Mouse (Mus musculus): ENCODE results near the gene Msrb3. TPM values are rescaled to one million over a fixed set of nuclear protein-coding genes. Genes with fewer than 3 reads are reported as not detected.

The Msrb3 gene
- total and polyA plus RNA-seq, 3 experiments: not detected

- in situ Hi-C loops (cut with MboI; ENCODE audit: low pct_ligation_motif_present, low pct_unique_long_range_greater_than_20kb, low sequenced_read_pairs): no loop called here
- no peaks in the 10 kb centered on the region for H3K4me1 ChIP-seq (ENCODE audit: control insufficient read depth in 1 of 2, insufficient read depth in 2 of 2)
- no peaks in the 10 kb centered on the region for H3K79me2 ChIP-seq (replicated peaks; ENCODE audit: control insufficient read depth, extremely low read depth, insufficient read depth, poor library complexity, severe bottlenecking)
- no peak overlapping the region for H3K27ac ChIP-seq (ENCODE audit: insufficient read depth, low read depth)
- H3K27me3 ChIP-seq (replicated peaks): no peaks in the 10 kb centered on the region
- no peak for DNase-seq (ENCODE audit: extremely low read depth)
- no peak overlapping the region for H3K4me3 ChIP-seq (replicated peaks in 1 of 3; ENCODE audit: low read depth in 2 of 3, low read length in 2 of 3, poor library complexity in 1 of 3)
- TF ChIP-seq PAX5 (IDR thresholded peaks at IDR 0.05; ENCODE audit: low read length) (no peak), MAFK (IDR thresholded peaks at IDR 0.05; ENCODE audit: insufficient replicate concordance, low read length) (no peak), RCOR1 (conservative IDR thresholded peaks at IDR 0.05; ENCODE audit: low read depth, low read length) (no peak), KAT2A (IDR thresholded peaks at IDR 0.05; ENCODE audit: insufficient replicate concordance, low read length) (no peak), MYC (IDR thresholded peaks at IDR 0.05; ENCODE audit: low read depth, low read length) (no peak), TBP (conservative IDR thresholded peaks at IDR 0.05; ENCODE audit: low read depth, low read length) (no peak), ZC3H11A (IDR thresholded peaks at IDR 0.05; ENCODE audit: low read depth, low read length) (no peak), CHD1 (IDR thresholded peaks at IDR 0.05; ENCODE audit: low read depth, low read length) (no peak), USF1 (IDR thresholded peaks at IDR 0.05; ENCODE audit: low read depth, low read length) (no peak), MEF2A (IDR thresholded peaks at IDR 0.05; ENCODE audit: borderline replicate concordance, low read depth, low read length) (no peak), MAX (IDR thresholded peaks at IDR 0.05; ENCODE audit: low read length) (no peak), CHD2 (IDR thresholded peaks at IDR 0.05; ENCODE audit: low read length) (no peak), BHLHE40 (IDR thresholded peaks at IDR 0.05; ENCODE audit: low read depth, low read length) (no peak)
- H3K36me3 ChIP-seq (replicated peaks in 1 of 2; ENCODE audit: control insufficient read depth in 1 of 2, insufficient read depth in 1 of 2, low read length in 1 of 2): no peaks in the 10 kb centered on the region
- no peak overlapping the region for H3K9ac ChIP-seq (ENCODE audit: insufficient read depth, low read depth)
- H3K9me3 ChIP-seq (replicated peaks; ENCODE audit: low read length): peaks cover 67% of the 10 kb centered on the region
- dilution Hi-C loops (cut with MboI; ENCODE audit: extremely low pct_ligation_motif_present, extremely low pct_unique_long_range_greater_than_20kb, low sequenced_read_pairs): no loop called here
- no peak overlapping the region for H3K4me2 ChIP-seq (ENCODE audit: insufficient read depth, low read depth, poor library complexity, severe bottlenecking)
Observed at GRCm38 (mm10) chr10:120748156-120748555, 150.7 kb downstream of the Msrb3 start.

- peaks cover 78% of the 10 kb centered on the region for H3K9me3 ChIP-seq (replicated peaks; ENCODE audit: low read length)
Observed at GRCm38 (mm10) chr10:120745138-120745856, 153.6 kb downstream of the Msrb3 start.

More at GRCm38 (mm10) chr10:120745138-120745856, 153.6 kb downstream of the Msrb3 start:
- no peak overlapping the region for H3K4me2 ChIP-seq (ENCODE audit: insufficient read depth, low read depth, poor library complexity, severe bottlenecking)
- no peak for TF ChIP-seq RAD21 (IDR thresholded peaks at IDR 0.05; ENCODE audit: low read depth, low read length)
- no peak for TF ChIP-seq ZC3H11A (IDR thresholded peaks at IDR 0.05; ENCODE audit: low read depth, low read length)
- no peak for TF ChIP-seq E2F4 (IDR thresholded peaks at IDR 0.05; ENCODE audit: insufficient replicate concordance, low read depth, low read length)
- TF ChIP-seq MAZ (IDR thresholded peaks at IDR 0.05; ENCODE audit: low read depth, low read length): no peak
- no peak for TF ChIP-seq UBTF (IDR thresholded peaks at IDR 0.05; ENCODE audit: low read depth, low read length)
- no peak for TF ChIP-seq JUND (conservative IDR thresholded peaks at IDR 0.05; ENCODE audit: low read depth, low read length)
- no peak for TF ChIP-seq CHD1 (IDR thresholded peaks at IDR 0.05; ENCODE audit: low read depth, low read length)
- no peak for TF ChIP-seq MEF2A (IDR thresholded peaks at IDR 0.05; ENCODE audit: borderline replicate concordance, low read depth, low read length)
- TF ChIP-seq POLR2AphosphoS2 (IDR thresholded peaks at IDR 0.05; ENCODE audit: low read depth, low read length): no peak
- TF ChIP-seq ETS1 (conservative IDR thresholded peaks at IDR 0.05; ENCODE audit: low read depth, low read length): no peak
- TF ChIP-seq KAT2A (IDR thresholded peaks at IDR 0.05; ENCODE audit: insufficient replicate concordance, low read length): no peak
- no peaks in the 10 kb centered on the region for H3K79me2 ChIP-seq (replicated peaks; ENCODE audit: control insufficient read depth, extremely low read depth, insufficient read depth, poor library complexity, severe bottlenecking)
- H3K4me1 ChIP-seq (ENCODE audit: control insufficient read depth in 1 of 2, insufficient read depth in 2 of 2): no peaks in the 10 kb centered on the region
- H3K9ac ChIP-seq (ENCODE audit: insufficient read depth, low read depth): no peak overlapping the region
- dilution Hi-C loops (cut with MboI; ENCODE audit: extremely low pct_ligation_motif_present, extremely low pct_unique_long_range_greater_than_20kb, low sequenced_read_pairs) (no loop called here), in situ Hi-C loops (cut with MboI; ENCODE audit: low pct_ligation_motif_present, low pct_unique_long_range_greater_than_20kb, low sequenced_read_pairs) (no loop called here)
- no peak for DNase-seq (ENCODE audit: extremely low read depth)
- no peaks in the 10 kb centered on the region for H3K27me3 ChIP-seq (replicated peaks)
- H3K36me3 ChIP-seq (replicated peaks in 1 of 2; ENCODE audit: control insufficient read depth in 1 of 2, insufficient read depth in 1 of 2, low read length in 1 of 2): no peaks in the 10 kb centered on the region
- H3K27ac ChIP-seq (ENCODE audit: insufficient read depth, low read depth): no peak overlapping the region
- no peak overlapping the region for H3K4me3 ChIP-seq (replicated peaks in 1 of 3; ENCODE audit: low read depth in 2 of 3, low read length in 2 of 3, poor library complexity in 1 of 3)
